Mouse (Mus musculus) layer of hippocampus, adult 18-20 months (tissue): ENCODE data around the gene Pdgfb. TPM values are rescaled to one million over a fixed set of nuclear protein-coding genes. Genes with fewer than 3 reads are reported as not detected.

Source experiments
- DNase-seq, 2 experiments: peaks; one replicate each; pipeline ENCODE4 v3.0.0; 2022; ENCODE audit warnings: low spot score in 2 of 2
- microRNA-seq, 2 experiments: library from miRNA; unstranded; fragments of <30 nt; microRNA quantifications; one replicate each; pipeline ENCODE4 v1.2.0; 2021
- total RNA-seq, 2 experiments: library from RNA; stranded (reverse); gene quantifications; 2 replicates each; pipeline ENCODE4 v1.2.3; 2021

Gene Pdgfb
- total RNA-seq, 2 experiments from 2014 or later, result 28.2 to 30.4 TPM

DNA sequence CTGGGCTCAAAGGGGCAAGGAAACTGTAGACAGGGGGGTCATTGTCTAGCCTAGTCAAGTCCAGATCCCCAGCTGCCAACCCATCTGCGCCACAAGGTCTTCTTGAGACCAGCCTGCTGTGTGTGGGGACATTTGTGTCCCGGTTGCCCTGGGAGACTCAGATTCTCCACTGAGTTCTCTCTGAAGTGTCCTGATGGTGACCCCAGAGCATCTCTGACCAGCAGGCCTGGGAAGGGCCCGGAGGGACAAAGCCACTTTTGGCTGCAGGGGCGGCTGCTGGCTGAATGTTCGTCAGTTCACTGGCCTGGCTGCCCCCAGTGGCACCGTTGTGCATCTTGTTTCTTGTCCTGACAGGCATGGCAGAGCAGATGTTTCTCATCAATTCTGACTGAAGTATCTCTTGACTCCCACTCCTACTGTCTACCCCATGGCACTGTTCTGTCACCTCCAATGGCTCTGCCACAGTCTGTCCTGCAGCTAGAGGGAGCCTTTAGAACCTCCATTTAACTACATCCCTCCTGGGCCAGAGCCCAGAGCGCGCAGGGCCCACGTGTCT lies 53.3 kb downstream of the Pdgfb start:
- DNase-seq, result no peak

DNA sequence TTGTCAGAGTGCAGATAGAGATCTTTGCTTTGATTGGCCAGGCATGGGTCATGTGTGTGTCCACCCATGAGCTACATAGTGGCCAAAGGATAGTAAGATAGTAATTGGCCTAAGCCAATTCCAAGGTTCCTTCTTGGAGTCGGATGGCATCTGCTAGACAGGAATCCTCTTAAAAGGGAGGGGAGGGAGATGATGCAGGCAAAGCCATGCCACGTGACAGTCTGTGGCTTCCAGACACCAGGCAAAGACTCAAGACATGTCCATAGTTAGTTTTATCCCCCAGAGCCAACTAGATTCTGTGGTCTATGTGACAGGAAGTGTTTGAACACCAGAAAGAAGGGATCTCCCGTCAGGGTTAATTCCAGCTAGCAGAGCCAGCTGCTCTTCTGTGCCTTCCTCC lies 56.4 kb downstream of the Pdgfb start:
- DNase-seq, result no peak

DNA sequence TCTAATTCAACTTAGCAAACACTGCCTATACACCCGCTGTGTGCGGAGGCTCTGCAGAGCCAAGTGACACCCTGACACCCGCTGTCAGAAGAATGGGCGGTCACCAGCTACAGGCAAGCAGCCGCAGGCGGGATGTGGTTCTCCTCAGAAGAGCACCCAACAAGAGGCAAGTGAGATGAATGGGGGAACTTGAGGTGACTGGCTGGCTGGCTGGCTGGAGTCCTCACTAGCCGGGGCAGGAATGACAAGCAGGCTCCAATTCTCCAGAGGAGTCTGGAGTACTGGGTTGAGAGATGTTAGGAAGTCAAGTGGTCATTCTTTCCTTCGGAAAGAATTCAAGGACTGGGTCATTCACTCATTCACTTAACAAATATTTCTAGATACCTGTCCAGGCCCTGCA lies 58.2 kb downstream of the Pdgfb start:
- DNase-seq, result no peak

DNA sequence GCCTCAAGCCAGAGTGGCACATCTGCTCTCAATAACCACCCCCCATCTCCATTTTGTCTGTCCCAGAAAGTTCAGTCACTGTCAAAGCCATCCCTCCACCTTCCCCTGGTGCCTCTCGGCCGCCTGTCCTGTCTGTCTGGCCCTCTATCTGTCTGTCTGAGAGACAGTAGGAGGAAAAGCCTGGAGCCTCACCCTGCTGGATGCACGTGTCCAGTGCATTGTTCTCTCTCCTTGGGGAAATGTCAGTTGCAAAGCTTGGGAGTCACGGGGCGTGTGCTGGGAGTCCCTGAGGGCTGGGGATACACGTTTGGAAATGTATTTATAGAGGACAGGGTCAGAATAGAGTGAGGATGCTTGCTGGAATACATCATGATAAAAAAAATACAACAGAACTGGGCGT lies 61.3 kb downstream of the Pdgfb start:
- no peak for DNase-seq

DNA sequence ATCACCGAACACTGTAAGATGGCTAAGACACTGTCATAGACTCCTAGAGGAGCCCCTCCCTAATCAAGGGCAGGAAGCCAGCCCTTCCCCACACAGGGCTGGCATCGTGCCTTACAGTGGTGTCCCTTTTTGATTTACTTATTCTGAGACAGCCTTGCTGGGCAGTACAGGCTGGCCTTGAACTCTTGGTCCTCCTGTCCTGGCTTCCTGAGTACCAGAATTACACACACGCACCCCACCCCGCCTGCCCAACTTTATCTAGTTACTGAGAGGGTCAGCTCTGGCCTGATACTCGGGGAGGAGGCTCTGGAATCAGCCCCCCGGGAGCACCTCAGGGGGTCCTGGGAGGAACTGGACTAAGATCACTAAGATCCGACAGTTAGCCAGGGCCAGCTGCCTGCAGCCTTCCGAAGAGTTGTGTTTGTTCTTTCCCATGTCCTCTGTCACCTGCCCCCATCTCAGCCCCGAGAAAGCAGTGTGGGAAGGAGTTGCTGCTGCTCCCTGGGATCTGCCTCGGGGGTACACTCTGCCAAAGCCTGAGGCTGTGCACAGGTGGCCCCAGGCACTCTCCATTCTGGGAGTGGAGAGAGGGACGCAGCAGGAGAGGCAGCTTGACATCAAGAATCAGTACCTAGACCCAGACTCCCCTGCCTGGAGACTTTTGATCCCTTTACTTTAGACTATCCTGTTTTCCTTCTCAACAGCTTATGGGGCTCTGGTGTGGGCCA lies 62.1 kb downstream of the Pdgfb start:
- DNase-seq, result no peak

DNA sequence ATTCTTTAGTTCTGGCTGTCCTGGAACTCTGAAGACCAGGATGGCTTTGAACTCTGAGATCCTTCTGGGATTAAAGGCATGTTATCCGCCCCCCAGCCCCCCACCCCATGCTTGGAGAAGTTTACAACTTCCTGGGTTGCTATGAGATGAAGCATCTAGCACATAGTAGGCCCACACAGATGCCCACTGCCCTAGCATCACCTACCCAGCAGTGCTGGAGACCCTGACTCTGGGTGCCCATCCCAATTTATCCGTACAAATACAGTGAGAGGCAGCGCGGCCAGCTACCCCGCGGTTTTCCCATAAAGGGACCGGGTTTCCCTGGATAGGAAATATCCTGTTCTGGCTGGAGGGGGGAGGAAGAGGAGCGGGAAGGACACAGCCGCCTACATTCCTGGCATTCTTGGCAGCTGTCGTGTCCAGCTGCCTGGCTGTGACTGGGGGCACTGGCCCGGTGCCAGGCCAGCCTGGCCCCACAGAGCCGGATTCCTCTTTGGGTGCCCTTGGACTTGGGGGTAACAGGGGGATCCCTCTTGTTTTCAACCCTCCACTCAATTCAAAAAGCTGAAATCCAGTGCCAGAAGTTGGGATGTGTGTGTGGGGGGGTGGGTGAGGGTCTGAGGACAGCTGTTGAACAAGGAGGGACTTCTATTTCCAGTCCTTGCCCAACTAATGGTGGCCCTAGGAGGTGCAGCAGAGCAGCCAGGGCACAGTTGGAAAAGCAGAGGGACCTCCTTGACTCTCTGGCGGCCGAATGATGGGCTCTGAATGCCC lies 62.9 kb downstream of the Pdgfb start:
- DNase-seq, result no peak

DNA sequence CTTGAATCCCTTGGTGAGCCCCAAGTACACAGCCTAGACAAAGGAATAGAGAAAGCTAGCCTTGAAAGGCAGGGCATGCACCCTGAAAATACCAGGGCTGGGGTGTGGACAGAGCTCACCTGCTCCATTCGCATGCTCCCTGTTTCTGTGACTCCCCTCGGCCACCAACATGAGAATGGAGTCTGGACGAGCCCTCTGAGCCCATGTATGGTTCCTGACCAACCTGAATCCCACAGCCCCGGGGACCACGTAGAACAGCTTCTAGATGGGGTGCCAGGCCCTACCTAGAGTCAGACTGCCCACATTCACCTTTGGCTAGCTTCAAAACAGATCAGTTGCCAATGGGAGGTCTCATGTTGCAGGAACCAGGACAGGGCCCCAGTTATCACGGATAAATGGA lies 63.6 kb downstream of the Pdgfb start:
- no peak for DNase-seq

DNA sequence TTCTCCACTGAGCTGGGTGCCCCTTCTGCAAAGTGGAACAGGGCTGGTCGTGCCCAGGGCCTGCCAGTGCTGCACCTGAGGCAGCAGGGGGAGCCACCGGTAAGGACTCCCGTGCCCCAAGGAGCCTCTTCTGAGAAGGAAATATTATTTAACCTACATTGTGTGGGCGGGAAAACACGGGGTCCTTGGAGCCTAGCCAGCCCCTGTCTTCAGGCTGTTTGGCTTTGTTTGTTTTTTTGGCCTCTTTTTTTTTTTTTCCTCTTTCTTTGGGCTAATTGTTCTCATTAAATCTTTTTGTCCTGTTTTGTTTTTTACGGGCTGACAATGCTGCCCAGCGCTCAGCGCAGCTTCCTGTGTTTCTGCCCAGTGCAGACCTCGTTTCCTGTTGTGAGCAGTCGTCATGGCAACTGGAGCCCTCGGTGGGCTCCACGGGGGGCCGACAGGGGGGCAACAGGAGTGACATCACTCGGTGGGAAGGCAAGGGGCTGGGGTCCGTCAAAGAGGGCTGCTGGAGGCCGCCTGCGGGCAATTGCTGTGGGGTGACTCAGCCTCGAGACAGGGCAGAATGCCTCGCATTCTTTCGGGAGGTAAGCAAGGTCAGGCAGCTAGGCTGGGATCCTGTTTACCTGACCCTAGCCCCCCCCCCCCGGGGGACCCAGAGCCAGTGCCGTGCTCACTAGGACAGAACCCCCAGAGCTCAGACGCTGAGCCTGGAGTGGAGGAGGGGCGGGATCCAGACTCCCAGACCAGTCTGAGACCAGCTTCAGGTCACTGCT lies 64.3 kb downstream of the Pdgfb start:
- peak in 1 of 2 experiments; percentile 56 for DNase-seq

DNA sequence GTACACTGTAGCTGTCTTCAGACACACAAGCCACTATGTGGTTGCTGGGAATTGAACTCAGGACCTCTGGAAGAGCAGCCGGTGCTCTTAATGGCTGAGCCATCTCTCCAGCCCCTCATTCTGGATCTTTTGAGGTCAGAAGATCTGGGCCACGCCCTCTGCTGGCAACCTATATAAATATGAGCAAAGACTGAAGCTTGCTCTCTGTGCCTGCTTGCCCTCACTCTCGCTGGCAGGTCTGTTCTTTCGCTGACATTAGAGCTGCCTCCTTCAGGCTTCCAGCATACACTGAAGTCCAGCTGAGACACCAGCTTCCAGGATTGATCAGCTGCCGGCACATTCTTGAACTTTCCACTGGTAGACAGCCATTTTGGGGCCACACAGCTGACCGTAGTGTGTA lies 67.1 kb downstream of the Pdgfb start:
- no peak for DNase-seq

DNA sequence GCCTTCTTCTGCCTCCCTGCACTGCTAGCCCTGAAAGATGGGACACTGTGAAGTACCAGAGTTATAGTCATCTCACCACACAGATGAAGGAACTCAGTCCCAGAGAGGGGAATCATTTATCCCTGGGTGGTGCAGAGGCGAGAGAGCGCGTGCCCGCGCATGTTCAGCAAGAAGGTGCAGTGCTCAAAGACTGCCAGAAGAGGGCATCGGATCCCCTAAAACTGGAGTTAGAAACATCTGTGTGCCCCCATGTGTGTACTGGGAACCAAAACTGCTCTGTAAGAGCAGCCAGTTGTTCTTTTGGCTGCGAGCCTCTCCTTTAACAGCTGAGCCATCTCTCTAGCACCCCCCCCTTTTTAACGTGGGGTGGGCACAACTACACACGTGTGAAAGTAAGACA lies 68.0 kb downstream of the Pdgfb start:
- no peak for DNase-seq

DNA sequence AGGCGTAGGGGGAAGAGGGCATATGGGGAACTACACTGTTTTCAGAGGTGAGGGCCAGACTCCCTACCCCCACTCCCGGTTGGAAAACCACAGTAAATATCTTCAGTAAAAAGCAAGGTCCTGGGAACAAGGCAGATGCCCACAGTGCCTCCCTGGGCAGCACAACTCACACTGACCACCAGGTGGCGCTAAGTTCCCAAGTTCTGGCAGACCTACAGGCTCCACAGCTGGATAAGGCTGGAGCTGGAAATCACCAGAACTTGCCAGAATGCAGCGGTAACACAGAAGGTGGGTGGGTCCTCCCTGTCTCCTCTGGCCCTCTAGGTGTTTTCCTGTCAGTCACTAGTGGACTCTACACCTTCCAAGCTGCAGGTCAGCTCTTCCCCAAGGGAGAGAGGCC lies 68.8 kb downstream of the Pdgfb start:
- peak; percentile 76 to 92 for DNase-seq

Small RNA genes within 50 kb of the gene (microRNA-seq; reads per million reads assigned to microRNA genes)
- 1.5 to 2.3 reads per million in 2 experiments for gene Mir7213

Other genes starting within 250 kb of the Pdgfb start
- 10 to 100 TPM; 61.7 to 68.7 TPM for gene Dnal4, start 237.1 kb downstream of the Pdgfb start, total RNA-seq
- gene Nptxr, start 210.2 kb downstream of the Pdgfb start, total RNA-seq, result 100 to 1,000 TPM; 714 to 740 TPM
- 10 to 100 TPM; 10.9 to 18.8 TPM for gene Npcd, start 180.7 kb downstream of the Pdgfb start, total RNA-seq
- 100 to 1,000 TPM; 321 to 326 TPM for gene Cbx6, start 180.3 kb downstream of the Pdgfb start, total RNA-seq
- gene Apobec3, start 123.3 kb downstream of the Pdgfb start, total RNA-seq, result 1 to 10 TPM; 4.3 to 4.4 TPM
- gene Cbx7, start 43.9 kb downstream of the Pdgfb start, total RNA-seq, result 10 to 100 TPM; 62.3 to 62.7 TPM
- 100 to 1,000 TPM; 370 to 379 TPM for gene Syngr1, start 76.4 kb upstream of the Pdgfb start, total RNA-seq
- 100 to 1,000 TPM; 600 to 628 TPM for gene Rpl3, start 76.9 kb upstream of the Pdgfb start, total RNA-seq
- 10 to 100 TPM; 21.2 to 23.4 TPM for gene Tab1, start 118.2 kb upstream of the Pdgfb start, total RNA-seq
- 100 to 1,000 TPM; 114 to 118 TPM for gene Mgat3, start 158.7 kb upstream of the Pdgfb start, total RNA-seq
- 10 to 100 TPM; 32.7 to 33.9 TPM for gene Mief1, start 219.0 kb upstream of the Pdgfb start, total RNA-seq
- 10 to 100 TPM; 15.2 to 19.6 TPM for gene AC140267.1, start 220.9 kb upstream of the Pdgfb start, total RNA-seq
- 100 to 1,000 TPM in 1 of 2 experiments, 10 to 100 TPM in 1; 98.4 to 101 TPM for gene Atf4, start 240.2 kb upstream of the Pdgfb start, total RNA-seq
- 10 to 100 TPM; 36.1 to 40.0 TPM for gene Rps19bp1, start 249.3 kb upstream of the Pdgfb start, total RNA-seq